Mouse (Mus musculus): Measurements from ENCODE around the gene Lmo2.

Gene Lmo2

GRCm38 (mm10) chr2:103941085-103941484 lies 16.7 kb upstream of the Lmo2 start:
- no peak for DNase-seq (ENCODE audit: low read depth, low spot score)

DNA sequence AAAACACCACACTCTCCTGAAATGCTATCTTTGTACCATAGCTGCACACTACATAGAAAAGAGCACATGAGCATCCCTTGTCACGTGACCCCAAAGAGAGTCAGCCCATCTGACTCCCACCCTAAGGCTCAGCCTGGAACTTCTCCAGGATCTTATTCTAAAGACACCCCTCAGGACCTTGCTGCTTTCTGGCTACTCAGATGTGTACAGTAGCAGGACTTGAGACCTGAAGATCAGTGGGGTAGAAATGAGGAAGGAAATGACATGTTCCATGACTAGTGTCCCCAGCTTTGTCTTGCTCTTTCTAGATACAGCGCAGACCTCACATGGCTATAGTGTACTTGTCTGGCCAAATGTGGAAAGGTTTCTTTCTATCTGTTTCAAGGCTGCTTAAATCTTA lies 12.9 kb upstream of the Lmo2 start:
- DNase-seq (ENCODE audit: low read depth, low spot score) = no peak

DNA sequence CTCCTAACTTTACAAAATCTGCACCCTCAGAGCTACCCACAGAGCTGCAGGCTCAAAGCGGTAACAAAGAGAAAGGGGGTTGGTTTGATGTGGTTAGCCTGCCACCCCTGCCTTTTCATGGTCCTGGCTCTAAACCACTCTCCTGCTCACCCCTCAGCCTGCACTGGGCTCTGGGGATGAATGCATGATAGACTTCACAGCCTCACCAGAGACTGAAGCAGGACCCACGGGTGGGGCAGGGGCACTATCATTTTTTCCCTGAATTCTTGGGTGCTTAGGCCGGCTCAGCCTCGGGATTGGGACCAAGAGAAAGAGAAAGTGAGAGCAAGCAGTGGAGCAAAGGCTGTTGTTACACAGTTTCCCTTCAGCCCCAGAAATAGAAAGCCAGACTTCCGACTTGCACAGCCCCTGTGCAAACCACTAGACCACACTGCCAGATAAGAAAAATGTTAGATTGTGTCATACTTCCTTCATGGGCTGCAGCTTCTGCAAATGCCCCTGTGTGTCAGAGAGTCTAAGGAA lies 12.2 kb upstream of the Lmo2 start:
- no peak for DNase-seq (ENCODE audit: low read depth, low spot score)

GRCm38 (mm10) chr2:103946892-103947291 lies 10.9 kb upstream of the Lmo2 start:
- no peak for DNase-seq (ENCODE audit: low read depth, low spot score)

- no peak for DNase-seq (ENCODE audit: low read depth, low spot score)
Observed at GRCm38 (mm10) chr2:103947982-103948655, 9.7 kb upstream of the Lmo2 start.

GRCm38 (mm10) chr2:103953050-103953835 lies 4.5 kb upstream of the Lmo2 start:
- no peak for DNase-seq (ENCODE audit: low read depth, low spot score)

GRCm38 (mm10) chr2:103955714-103956113 lies 2.1 kb upstream of the Lmo2 start:
- DNase-seq (ENCODE audit: low read depth, low spot score) = no peak

DNA sequence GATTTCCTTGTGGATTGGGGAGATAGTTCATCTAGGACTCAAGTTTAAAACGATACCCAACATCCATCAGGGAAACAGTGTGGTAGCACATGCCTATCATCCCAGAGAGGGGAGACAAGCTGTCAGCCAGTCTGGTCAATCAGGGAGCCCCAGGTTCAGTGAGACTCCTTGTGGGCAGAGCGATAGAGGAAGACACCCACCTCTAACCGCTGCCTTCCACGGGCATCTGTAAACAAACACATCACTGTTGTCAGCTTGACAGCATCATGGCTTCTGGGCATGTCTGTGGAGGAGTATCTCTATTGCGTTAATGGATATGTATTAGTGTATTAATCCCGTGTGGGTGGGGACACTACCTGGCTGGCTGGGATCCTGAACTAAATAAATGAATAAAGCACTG lies 919 bp upstream of the Lmo2 start:
- no peak for DNase-seq (ENCODE audit: low read depth, low spot score)

- DNase-seq (ENCODE audit: low read depth, low spot score) = no peak
Observed at GRCm38 (mm10) chr2:103958634-103959033, 848 bp downstream of the Lmo2 start.

GRCm38 (mm10) chr2:103959066-103959465 lies 1.3 kb downstream of the Lmo2 start:
- no peak for DNase-seq (ENCODE audit: low read depth, low spot score)

DNA sequence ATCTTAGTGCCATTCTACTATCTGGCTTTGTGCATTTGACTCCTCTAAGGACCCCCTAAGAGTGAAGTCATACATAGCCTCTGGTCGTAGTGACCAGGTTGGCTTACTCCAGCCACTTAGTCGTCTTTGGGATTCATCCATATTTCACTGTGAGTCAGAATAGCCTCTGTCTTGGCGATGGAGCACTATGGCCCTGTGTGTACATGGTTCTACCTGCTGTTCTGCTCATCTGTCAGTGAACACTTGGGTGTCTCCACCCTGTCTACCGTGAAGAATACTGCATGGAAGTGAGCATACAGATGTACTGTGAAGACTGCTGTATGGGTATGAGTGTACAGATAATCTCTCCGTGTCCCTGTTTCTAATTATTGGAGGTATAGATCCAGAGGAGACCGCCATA lies 1.8 kb downstream of the Lmo2 start:
- DNase-seq (ENCODE audit: low read depth, low spot score) = no peak

- no peak for DNase-seq (ENCODE audit: low read depth, low spot score)
Observed at GRCm38 (mm10) chr2:103962349-103962748, 4.6 kb downstream of the Lmo2 start.

DNA sequence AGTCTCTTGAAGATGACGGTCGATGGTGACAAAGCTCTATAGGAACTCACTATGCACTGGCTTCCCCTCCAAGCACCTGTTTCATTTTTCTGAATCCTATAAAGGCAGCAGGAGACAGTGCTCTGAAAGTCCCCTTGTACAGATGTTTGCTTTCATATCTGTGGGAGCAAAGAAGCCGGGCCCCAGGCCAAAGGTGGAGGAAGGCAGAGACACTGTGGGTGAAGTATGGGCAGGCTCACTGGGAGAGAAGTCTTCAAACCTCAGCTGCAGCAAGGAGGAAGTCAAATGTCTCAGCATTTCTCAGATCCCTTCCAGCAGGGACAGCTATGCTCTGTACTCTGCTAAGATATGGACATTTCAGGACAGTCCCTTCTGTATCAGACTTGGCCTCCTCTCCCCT lies 7.6 kb downstream of the Lmo2 start:
- no peak for DNase-seq (ENCODE audit: low read depth, low spot score)

DNA sequence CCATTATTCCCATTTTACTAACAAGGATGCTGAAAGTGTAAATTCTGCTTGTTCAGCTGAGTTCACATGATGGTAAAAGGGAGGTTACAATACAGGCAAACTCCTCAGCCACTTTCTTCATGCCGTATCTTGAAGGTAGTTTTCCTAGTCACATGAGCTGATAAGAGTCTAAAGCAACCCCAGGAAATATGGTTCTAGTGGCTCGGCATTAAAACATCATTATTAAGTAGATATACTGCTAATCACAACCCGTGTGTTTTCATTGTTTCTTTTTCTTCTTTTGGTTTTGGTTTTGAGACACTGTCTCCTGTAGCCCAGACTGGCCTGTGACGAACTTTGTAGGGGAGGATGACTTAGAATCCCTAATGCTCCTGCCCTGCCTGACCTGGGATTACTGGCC lies 10.4 kb downstream of the Lmo2 start:
- no peak for DNase-seq (ENCODE audit: low read depth, low spot score)

DNA sequence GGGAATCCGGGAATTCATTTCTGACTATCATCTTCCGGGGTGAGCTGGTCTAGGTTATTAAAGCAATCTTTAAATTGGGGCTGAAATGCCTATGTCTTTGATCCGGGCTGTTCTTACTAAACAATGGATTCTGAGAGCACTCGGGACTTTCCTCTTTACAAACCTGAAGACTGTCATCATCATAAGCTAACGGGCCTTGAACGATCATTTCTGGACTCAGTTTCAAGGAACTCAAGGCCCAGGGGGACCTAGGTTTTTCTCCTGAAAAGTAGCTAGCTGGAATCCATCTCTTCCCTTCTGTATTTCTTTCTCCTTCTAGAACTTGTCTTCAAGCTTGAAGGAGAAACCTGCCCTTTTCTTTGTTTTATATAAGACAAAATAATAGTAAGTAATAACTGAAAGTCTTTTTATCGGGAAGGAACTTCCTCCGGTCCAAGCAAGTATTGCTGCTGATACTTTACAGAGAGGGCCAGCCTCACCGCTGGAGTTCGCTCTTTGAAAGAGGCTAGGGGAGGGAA lies 11.2 kb downstream of the Lmo2 start:
- DNase-seq (ENCODE audit: low read depth, low spot score) = no peak

- no peak for DNase-seq (ENCODE audit: low read depth, low spot score)
Observed at GRCm38 (mm10) chr2:103969437-103970040, 11.8 kb downstream of the Lmo2 start.

DNA sequence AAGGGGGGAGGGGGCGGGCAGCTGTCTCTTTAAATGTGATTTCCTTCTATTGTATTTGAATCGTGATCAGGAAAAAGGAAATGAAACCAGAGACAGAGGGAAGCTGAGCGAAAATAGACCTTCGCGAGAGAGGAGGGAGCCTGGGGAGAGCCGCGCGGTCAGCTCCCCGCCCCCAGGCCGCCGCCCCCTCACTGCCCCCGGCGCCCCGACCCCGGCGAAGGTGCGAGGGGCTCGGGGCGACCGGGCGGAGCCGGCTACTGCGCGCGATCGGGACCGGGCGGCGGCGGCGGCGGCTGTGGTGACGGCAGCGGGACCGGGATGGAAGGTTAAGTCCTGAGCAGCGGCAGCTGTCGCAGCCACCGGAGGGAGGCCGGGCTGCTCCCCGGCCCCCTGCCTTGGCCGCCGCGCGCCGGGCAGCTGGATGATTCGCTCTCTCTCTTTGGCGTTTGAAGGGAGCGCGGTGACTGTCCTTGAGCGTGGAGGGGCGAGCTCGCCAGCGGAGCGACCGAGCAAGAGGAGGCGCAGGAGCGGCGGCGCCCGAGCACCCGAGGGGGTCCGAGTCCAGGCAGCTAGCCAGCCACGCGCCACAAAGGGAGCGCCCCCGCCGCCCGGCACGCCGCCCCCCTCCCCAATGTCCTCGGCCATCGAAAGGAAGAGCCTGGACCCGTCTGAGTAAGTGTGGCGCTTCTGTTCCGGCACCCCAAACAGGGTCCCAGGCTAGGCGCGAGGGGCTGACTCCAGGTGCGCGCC lies 12.4 kb downstream of the Lmo2 start:
- DNase-seq (ENCODE audit: low read depth, low spot score) = no peak

- DNase-seq (ENCODE audit: low read depth, low spot score) = no peak
Observed at GRCm38 (mm10) chr2:103970791-103971649, 13.2 kb downstream of the Lmo2 start.

DNA sequence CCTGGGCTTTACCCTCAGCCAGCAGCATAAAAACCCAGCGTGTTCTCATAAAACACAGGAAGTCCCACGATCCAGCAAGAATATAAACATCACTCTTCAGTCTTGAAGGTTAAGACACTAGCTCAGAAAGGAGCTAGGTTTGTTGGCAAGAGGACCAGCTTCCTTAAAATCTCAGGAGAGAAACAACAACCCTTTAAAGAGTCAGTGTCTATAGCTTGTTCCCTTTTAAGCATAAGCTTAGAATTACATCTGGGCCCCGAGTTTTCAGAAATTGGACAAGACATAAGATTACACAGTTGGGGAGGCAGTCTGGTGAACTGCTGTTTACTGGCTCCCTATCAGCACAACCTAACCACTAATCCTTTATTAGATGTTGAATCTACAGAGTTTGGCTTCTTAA lies 14.1 kb downstream of the Lmo2 start:
- no peak for DNase-seq (ENCODE audit: low read depth, low spot score)

GRCm38 (mm10) chr2:103975904-103976303 lies 18.1 kb downstream of the Lmo2 start:
- no peak for DNase-seq (ENCODE audit: low read depth, low spot score)

DNA sequence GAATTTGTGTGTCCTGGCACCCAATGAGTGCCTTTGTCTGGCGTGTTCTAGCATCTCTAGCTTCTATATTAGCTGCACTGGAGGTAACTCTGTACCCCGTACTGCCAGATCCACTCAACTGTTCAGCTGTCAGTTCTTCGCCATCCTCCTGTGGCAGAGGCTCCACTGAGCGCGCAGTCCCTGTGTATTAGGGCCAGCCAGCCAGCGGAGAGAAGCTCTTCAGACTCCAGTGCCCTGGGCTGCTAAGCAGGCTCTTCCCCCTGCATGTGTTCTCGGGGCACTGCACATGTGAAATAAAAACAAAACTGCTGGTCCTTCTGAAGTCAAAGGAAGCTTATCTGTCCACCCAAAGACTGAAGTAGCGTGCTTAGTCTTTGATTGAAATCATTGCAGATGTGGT lies 19.4 kb downstream of the Lmo2 start:
- DNase-seq (ENCODE audit: low read depth, low spot score) = no peak
